Mouse (Mus musculus) kidney, adult 11 months (tissue): ENCODE measurements around the gene E430018J23Rik.
"Not testable (repeated sequence)": the region's sequence is repeated elsewhere in the genome, so short reads cannot be mapped to it uniquely, and the experiment has no call there.

Experiments
- DNase-seq: peaks from one replicate; pipeline ENCODE4 v3.0.0; 2022

The E430018J23Rik gene

GRCm38 (mm10) chr7:127375271-127376245 lies 17.9 kb downstream of the E430018J23Rik start, which contains the start of gene Zfp747:
Gene Zfp747 (minus strand): TSS chr7:127376050.
- DNase-seq, result peak; percentile 96

DNA sequence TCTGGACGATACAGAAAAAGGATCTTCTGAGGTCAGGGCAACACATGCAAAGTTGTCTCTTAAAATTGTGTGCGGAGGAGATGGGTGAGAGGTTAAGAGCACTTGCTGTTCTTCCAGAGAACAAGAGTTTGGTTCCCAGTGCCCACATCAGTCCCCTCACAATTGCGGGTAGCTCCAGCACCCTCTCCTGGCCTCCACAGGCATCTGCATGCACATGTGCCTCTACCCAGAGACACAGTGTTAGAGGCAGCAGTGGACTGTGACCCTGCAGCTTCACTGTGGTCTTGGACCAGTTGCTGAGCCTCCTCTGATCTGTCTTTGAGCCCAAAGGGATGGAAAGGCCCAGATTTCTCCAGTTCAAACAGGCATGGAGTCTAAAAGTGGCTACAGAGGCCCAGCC lies 21.6 kb downstream of the E430018J23Rik start:
- not testable (repeated sequence) for DNase-seq

GRCm38 (mm10) chr7:127371213-127371612 lies 22.2 kb downstream of the E430018J23Rik start:
- DNase-seq, result no peak

DNA sequence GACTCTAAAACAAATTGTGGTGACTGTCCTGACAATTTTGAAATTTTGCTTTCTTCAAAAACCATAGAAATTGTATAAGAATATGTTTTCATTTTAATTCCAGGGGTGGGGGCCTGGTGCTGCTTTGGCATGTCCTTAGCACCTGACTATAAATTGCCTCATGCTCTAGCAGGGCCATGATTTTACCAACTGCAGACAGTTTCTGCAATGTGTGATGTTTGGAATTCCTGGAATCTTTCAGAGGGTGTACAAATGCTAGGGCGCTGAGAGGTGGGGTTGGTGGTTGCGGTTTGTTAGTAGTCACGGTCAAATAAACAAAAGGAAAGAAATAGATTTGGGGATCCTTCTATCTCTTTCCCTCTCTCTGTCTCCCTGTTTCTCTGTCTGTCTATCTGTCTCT lies 27.2 kb downstream of the E430018J23Rik start:
- no peak for DNase-seq

GRCm38 (mm10) chr7:127364166-127364565 lies 29.3 kb downstream of the E430018J23Rik start:
- DNase-seq, result no peak

DNA sequence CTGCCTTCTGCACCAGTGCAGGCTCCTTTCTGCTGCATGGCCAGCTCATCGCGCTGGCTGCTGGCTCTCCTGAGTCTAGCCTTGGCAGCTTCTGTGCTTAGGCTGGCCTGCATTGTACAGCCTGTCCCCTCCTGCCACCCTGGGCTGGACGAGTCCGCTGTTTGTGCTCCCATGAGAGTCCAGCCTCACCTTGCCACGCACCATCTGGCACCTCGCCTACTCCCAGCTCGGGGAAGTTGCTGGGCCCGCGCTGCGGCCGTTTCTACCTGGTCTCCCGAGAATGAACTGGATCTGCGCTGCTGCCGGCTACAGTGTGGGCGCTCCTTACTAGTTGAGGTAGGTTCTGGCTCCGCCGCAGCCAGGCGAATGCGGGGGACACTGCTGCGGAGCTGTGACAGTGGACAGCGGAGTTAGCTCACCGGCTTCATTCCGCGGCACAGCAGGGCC lies 29.9 kb downstream of the E430018J23Rik start:
- peak; percentile 32 for DNase-seq

DNA sequence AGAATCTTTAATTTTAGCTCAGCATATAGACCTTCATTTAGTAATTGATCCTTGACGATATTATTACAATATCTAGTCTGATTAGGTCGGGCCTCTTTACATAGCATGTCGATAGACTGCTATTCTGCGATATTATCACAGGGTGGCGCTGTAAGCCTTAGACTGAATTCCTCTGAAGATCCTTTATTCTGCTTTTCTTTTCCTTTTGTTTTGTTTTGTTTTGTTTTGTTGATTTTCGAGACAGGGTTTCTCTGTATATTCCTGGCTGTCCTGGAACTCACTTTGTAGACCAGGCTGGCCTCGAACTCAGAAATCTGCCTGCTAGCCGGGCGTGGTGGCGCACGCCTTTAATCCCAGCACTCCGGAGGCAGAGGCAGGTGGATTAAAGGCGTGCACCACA lies 31.0 kb downstream of the E430018J23Rik start:
- DNase-seq, result not testable (repeated sequence)

DNA sequence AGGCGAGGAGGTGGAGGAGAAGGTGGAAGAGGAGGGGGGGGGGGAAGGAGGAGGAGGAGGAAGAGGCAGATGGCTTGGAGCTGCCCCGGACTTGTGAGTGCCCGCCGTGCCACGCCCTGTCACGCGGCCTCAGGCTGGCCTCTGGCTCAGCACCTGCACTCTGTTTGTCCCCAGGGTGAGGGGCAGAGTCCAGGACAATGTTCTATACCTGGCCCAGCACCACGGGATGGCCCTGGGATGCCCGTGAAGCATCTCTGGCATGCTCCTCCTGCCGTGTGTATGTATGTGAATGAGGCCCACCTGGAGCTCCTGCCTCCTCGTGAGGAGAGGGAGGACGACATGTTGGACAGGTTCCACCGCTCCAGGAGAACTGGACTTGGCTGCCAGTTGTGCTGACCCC lies 32.0 kb downstream of the E430018J23Rik start:
- DNase-seq, result peak; percentile 72

GRCm38 (mm10) chr7:127360265-127360664 lies 33.2 kb downstream of the E430018J23Rik start:
- no peak for DNase-seq

GRCm38 (mm10) chr7:127358472-127358871 lies 35.0 kb downstream of the E430018J23Rik start:
- no peak for DNase-seq

DNA sequence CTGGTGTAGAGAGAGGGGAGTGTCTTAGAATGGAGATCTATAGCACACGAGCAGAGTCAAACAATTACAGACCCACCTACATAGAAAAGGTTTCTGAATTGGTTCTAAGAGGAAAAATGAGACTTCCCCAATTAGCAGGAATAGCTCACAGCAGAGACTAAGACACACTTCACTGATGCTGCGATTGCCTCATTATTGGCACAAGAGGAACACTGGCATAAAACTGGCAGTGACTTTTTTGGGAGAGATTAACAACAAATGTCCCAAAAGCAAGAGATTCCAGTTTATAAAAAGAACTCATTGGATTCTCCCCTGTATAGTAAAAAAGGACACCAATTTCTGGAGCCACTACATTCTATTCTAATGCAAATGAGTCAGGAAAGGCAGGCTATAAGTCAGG lies 35.6 kb downstream of the E430018J23Rik start:
- no peak for DNase-seq

GRCm38 (mm10) chr7:127355796-127356195 lies 37.6 kb downstream of the E430018J23Rik start:
- DNase-seq, result no peak

DNA sequence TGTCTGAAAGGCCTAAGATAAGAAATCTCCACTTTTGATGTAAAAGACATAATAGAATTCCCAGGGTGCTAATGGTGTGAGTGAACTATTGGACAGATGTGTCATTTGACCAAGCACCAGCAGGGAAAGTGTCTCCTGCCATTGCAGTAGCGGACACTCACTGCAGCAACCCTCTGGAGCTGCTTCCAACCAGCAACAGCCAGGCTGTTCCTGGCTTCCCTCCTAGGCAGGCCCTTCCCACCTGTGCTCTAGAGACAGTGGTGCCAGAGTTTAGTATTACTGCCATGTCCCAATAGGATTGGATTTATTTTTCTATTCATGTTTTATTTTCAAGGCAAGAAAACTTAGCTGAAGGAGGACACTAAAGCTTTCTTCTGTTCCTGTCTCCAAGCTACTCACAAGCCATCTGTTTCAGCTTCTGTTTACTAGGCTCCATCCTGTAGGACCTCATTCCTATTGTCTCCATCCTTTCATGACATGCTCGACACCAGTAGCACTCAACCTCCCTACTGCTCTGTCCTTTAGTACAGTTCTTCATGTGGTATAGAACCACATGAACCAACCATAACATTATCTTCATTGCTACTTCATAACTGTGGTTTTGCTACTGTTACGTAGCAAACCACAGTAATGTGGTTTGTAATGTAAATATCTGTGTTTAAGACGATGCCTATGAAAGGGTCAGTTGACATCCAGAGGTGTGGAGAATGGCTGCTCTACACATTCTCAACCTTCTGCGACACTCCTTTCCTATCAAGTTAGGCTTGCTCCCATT lies 42.0 kb downstream of the E430018J23Rik start:
- DNase-seq, result no peak

DNA sequence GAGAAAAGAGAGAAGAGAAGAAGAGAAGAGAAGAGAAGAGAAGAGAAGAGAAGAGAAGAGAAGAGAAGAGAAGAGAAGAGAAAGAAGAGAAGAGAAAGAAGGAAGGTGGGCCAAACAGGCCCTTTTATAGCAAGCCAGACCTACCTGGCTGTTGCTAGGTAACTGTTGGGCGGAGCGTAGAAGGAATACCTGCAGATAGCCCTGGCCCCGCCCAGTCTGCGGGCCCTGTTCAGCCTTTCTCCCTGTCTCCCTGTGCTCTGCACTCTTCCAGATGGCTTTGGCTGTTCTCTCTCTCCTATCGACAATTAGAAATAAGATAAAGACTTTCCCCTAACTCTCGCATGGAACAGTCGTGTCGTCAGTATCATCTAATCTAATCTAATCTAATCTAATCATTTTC lies 46.8 kb downstream of the E430018J23Rik start:
- peak; percentile 87 for DNase-seq

GRCm38 (mm10) chr7:127345512-127346325 lies 47.7 kb downstream of the E430018J23Rik start, which contains the start of gene Zfp768:
Gene Zfp768 (minus strand): TSS chr7:127345589.
- DNase-seq, result peak; percentile 95

DNA sequence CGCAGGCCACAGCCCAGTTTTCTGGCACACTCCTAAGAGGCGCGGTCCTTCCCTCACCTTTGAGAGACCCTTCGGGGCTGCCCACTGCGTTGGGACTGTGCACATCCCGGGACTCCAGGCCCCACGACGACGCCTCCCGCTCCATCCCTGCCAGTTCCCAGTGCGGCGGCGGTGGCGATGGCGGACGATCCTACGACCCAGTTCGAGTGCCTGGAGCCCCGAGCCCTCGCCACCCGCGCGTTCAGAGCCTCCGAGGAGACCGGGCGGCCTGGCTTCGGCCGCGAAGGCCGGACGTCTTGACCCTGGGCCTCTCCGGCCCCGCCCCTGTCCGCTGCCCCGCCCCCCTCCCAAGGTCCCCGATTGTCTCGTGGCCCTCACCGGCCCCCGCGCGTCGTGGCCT lies 48.3 kb downstream of the E430018J23Rik start:
- DNase-seq, result peak; percentile 74

DNA sequence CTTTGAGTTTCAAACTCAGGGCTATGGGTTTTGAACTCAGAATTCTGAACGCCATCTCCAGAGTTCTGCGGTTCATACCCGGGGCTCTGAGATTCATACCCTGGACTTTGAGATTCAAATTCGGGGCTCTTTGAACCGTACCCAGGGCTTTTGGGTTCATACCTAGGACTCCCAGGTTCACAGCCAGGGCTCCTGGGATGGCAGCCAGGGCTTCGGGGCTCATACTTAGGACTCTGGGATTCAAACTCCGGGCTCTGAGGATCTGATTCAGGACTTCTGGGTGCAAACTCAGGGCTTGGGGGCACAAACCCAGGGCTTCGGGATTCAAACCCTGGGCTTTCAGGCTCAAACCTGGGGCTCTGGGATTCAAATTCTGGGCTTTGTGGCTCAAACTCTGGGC lies 49.1 kb downstream of the E430018J23Rik start:
- peak; percentile 51 for DNase-seq

- peak; percentile 23 for DNase-seq
Observed at GRCm38 (mm10) chr7:127343351-127344019, 49.9 kb downstream of the E430018J23Rik start.

DNA sequence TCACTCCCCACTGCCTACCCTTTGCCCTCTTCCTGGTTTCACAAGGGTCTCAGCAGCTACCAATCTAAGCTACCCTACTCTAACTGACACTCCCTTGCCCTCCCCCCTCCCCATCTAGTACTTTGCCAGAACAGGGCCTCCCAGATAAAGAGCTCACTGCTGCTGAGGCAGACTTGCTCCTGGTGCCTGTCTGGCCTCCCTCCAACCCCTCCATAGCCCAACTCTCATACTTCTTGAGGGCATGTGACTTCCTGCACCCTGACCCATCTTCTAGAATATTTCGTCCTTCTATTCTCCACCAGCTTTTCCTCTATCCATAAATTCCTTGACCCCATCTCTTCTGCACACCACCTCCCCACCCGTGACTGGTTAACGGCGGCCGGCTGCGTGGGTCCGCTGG lies 50.5 kb downstream of the E430018J23Rik start:
- no peak for DNase-seq

DNA sequence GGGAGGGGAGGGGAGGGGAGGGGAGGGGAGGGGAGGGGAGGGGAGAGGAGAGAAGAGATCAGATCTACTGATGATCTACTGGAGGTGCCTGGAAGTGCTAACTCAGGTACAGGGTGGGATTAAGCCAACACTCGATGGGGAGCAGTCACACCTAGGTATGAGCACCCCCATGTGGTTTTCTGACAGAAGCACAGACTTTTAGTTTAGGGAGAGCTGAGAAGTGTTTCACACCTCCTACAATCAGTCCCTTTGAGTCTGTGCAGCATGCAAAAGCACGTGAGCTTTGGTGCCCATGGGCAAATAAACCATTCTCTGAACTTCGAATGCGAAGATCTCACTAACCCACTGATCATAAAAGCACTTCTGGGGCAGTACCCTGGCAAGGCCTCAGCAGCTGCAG lies 51.1 kb downstream of the E430018J23Rik start:
- peak; percentile 34 for DNase-seq

DNA sequence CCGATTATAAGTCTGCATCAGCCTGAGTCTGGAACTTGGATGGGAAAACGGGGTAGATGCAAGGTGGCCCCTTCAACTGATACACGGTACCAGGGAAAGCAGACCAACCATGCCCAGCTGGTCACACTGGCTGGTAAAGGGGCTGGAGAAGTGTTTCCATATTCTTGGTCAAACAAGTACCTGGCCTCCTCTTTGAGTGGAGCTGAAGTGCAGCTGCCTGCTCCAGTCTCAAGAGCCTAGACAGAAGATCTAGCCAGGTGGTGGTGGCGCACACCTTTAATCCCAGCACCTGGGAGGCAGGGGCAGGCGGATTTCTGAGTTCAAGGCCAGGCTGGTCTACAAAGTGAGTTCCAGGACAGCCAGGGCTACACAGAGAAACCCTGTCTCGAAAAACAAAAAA lies 51.6 kb downstream of the E430018J23Rik start:
- not testable (repeated sequence) for DNase-seq

- peak; percentile 89 for DNase-seq
Observed at GRCm38 (mm10) chr7:127341356-127341755, 52.1 kb downstream of the E430018J23Rik start.
